Mouse (Mus musculus) 3134 (cell line): ENCODE data around the gene D17H6S53E.

ENCODE experiments used
- DNase-seq: peaks from one replicate; pipeline ENCODE4 v3.0.0-alpha.2; 2011; ENCODE audit warnings: low spot score; ENCODE audit not compliant: insufficient read length; ENCODE audit errors: extremely low read depth

Gene D17H6S53E

GRCm38 (mm10) chr17:35158850-35159593 is 32.8 kb downstream of the D17H6S53E start:
- no peak for DNase-seq

GRCm38 (mm10) chr17:35159638-35160037 is 33.5 kb downstream of the D17H6S53E start:
- no peak for DNase-seq

GRCm38 (mm10) chr17:35161421-35161820 is 35.2 kb downstream of the D17H6S53E start:
- DNase-seq, result no peak

GRCm38 (mm10) chr17:35162121-35162520 is 35.9 kb downstream of the D17H6S53E start:
- DNase-seq, result no peak

- DNase-seq, result no peak
These were observed 36.6 kb downstream of the D17H6S53E start for GRCm38 (mm10) chr17:35162730-35163129.

GRCm38 (mm10) chr17:35163326-35164081 is 37.3 kb downstream of the D17H6S53E start:
- DNase-seq, result no peak

DNA sequence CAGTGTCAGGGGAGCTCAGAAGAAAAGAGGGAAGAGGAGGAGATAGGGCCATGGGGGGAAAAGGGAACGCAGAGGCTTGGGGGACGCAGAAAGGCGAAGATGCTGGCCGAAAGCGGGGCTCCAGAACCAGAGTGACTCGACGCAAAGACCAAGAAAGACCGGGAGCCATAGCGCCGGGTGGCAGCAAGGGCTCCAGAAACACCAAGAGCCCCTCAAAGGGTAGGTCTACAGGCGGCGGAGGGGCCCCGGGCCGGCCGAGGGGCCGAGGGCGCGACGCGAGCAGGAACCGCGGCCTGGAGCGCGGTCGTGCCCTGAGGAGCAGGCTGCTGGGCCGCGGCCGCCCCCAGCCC is 38.0 kb downstream of the D17H6S53E start:
- no peak for DNase-seq

- peak; percentile 99 for DNase-seq
These were observed 38.6 kb downstream of the D17H6S53E start, which contains the start of gene Prrc2a for GRCm38 (mm10) chr17:35164568-35165450. Prrc2a (minus strand) TSS chr17:35164897.

DNA sequence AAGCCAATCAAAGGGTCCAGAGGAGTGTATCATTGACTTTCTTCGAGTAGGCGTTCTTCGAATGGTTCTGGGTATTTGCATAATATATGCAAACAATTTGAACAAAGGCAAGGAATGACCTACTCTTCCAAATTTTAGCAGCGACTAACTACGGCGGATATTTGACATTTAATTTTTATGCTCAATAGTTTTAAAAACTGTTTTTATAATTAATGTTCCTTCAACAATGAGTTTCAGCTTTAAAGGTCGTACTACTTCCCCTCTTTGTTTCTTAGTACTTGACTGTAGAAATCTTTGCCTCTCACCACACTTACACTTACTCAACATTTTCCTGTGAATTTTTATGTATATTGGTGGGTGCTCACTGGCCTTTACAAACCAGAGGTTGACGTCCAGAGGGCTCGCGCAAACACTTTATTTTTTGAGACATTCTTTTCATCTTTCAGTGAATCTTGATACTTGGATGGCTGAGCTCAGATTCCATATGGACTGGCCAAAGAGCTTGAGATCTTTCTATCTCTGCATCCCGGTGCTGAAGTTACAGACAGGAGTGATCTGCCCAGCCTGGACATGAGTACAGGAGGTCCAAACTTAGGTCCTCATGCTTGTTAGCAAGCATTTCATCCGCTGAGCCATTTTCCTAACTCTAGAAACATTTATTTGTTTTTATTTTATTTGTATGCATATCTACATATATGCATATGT is 39.4 kb downstream of the D17H6S53E start:
- DNase-seq, result no peak

DNA sequence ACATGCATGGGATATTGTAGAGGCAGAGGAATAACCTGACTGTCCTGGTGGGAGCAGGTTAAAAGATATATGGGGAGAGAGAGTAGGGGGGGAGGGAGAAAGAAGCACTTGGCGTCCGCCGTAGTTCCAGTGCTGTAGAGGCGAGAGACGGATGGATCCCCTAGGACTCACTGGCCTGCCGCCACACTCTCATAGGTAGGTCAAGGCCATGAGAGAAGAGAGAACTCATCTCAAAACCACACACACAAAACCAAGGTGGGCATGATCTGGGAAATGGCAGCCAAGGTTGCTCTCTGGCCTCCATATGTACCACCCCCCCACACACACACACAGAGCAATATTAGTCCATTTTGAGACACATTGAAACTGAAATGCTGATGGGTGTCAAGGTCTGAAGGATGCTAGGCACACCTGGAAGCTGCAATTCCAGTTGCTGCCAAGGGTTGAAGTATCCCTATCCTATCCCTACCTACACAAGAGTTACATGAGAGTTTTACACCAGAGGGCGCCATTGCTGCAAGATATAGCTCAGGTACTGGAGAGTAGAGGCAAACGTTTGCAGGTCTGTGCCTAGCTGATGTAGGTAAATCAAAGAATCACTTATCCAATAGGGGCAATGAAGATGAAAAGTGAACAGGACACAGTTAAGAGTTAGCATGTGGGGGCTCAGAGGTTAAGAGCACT is 40.3 kb downstream of the D17H6S53E start:
- DNase-seq, result no peak

DNA sequence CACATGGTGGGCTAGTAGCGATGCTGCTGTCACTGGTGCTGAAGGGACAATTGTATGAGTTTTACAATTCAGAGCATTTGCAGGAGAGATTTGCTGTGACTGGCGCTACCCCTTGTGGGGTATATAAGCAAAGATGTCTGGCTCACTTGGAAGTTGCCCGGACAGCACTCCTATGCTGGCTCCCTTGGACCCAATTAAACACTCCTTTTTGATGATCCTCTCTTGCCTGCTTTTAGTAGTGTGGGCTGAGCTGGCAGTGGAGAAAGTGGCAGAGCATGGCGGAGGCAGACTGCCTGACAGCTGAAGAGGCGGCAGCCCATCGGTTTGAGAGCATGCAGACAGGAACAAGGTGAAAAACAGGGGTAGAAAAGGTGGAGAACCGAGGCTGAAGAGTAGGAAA is 41.6 kb downstream of the D17H6S53E start:
- no peak for DNase-seq

DNA sequence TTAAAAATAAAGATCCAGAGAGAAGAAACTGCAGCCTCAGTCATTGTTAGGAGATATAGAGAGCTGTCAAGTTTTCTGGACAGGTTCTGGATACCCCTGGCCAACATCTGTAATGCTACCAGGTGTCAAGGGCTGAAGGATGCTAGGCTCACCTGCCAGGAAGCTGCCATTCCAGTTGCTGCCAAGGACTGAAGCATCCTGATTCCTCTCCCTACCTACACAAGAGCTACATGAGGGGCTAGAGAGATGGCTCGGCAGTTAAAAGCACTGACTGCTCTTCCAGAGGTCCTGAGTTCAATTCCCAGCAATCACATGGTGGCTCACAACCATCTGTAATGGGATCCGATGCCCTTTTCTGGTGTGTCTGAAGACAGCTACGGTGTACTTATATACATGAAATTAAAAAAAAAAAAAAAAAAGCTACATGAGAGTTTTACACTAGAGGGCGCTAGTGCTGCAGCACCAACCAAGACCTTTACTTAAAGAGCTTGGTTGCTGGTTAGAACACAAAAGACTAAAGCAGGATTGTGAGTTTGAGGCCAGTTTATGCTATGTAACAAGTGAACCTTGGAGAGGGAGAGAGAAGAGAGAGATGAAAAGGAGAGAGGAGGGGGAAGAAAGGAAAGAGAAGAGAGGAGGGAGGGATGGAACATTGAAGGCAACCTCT is 42.5 kb downstream of the D17H6S53E start:
- DNase-seq, result no peak

DNA sequence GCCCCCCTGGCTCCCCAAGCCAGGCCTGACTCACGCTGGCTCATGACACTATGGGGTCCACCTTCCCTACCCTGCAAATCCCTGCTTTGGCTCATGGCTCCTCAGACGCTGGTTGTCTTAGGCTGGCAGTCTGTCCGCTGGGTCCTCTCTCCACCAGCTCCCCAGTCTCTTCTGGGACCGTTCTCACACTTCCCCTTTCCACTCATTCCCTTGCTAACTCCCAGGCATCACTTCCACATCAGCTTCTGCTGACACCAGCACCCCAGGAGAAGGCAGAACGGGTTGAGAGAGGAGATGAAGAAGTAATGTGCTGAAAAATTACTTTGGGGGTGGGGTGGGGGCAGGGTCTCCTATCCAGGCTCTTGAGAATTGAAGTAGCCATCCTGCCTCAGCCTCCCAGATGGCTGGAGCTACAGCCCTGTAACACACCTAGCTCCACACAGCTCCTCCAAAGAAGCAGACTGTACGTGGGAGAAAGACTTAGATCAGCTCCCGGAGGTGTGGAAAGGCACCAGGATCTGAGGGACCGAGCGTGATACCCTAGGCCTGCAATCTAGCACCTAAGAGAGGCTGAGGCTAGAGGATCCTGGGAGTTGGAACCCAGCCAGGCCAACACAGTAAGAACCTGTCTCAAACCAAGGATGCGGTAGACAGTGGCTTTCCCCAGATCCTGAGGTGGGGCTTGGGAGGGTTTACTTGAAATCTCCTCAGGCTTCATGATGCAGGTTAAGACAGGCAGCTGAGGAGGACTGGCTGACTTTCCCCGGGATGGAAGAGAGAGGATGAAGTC is 46.5 kb downstream of the D17H6S53E start:
- DNase-seq, result no peak

GRCm38 (mm10) chr17:35173329-35173728 is 47.2 kb downstream of the D17H6S53E start:
- DNase-seq, result no peak

DNA sequence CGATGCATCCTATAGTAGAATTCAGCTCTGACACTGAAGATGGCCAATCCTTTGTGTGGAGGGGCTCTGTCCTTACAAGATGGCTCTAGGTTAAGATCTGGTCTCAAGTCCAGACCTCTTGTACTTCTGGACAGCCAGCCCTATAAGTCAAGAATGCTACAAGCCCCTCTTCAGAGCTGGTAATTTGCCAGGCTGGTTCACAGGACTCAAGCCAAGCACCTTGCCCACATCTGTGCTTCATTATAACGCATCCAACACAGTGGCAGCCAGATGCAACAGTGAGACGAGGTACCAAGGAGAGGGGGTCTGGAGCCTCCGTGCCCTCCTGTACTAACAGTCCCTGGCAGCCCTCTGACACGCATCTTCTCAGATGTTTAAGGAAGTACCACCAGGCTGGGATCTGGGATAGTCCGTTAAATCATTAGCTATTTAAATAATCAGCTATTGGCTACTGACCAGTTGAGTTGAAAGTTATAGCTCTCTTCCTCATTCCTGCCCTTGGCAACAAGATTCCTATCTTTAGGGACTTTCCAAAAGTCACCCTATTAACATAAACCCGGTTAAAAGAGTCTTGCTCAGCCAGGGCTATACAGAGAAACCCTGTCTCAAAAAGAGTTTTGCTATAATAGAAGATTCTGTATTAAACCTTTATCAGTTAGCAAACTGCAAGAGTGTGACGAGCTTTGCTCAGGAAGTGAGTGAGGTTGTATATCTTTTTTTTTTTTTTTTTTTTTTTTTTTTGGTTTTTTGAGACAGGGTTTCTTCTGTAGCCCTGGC is 48.2 kb downstream of the D17H6S53E start:
- DNase-seq, result no peak

DNA sequence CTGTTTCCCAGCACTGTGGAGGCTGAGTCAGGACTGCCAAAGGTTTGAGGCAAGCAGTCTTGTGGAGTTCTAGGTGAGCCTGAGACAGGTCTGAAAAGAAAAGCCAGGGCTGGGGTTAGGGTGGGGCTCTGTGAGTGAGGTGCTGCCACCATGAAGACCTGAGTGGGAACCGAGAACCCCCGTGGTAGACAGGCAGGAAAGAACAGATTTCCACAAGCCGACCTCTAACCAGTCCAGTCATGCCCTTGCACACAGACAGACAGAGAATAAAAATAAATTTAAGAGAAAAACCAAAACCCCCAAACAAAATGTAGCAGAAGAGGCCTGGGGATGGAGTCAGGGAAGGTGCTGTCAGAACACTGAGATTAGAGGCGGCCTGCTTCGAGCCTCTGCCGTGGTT is 49.2 kb downstream of the D17H6S53E start:
- DNase-seq, result no peak

DNA sequence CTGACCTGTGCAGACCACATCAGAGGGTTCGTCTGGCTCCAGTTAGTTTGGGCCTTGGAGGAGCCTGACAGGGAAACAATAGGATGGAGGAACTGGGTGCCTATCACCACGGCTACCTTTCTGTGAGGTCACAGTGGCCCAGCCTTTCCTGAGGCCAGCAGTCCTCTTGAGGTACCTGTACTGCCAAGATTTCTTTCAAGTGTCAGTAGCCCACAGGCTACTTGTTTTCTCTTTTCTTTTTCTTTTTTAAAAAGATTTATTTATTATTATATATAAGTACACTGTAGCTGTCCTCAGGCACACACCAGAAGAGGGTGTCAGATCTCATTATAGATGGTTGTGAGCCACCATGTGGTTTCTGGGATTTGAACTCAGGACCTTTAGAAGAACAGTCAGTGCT is 49.8 kb downstream of the D17H6S53E start, which contains the start of gene Aif1:
Gene Aif1, minus strand, starts transcription at position 101 of the 400 bp plus-strand sequence.
- DNase-seq, result no peak
